Mouse (Mus musculus) bone marrow macrophage, adult 2 months (primary cell): ENCODE data around the gene Vmn2r82. TPM values are rescaled to one million over a fixed set of nuclear protein-coding genes. Genes with fewer than 3 reads are reported as not detected.
"Not testable (repeated sequence)": the region's sequence is repeated elsewhere in the genome, so short reads cannot be mapped to it uniquely, and the experiment has no call there.

ENCODE experiments used
- H3K27ac ChIP-seq: 2 replicates; pipeline ENCODE4 v1.5.1; 2012; ENCODE audit warnings: low read depth, low read length; ENCODE audit not compliant: insufficient read depth
- H3K4me1 ChIP-seq: 2 replicates; pipeline ENCODE4 v1.6.1; 2012; ENCODE audit warnings: low read length; ENCODE audit not compliant: control insufficient read depth, insufficient read depth
- H3K4me3 ChIP-seq: 2 replicates; pipeline ENCODE4 v1.5.1; 2012; ENCODE audit warnings: mild to moderate bottlenecking, low read length, moderate library complexity; ENCODE audit not compliant: insufficient read depth
- CTCF ChIP-seq: IDR thresholded peaks from 2 replicates; pipeline ENCODE4 v1.5.1; 2012; ENCODE audit warnings: low read depth, mild to moderate bottlenecking, low read length, moderate library complexity
- POLR2A ChIP-seq: IDR thresholded peaks from 2 replicates; pipeline ENCODE4 v1.6.1; 2012; ENCODE audit warnings: mild to moderate bottlenecking, low read depth, low read length, borderline replicate concordance
- polyA plus RNA-seq: library from polyadenylated mRNA; stranded (reverse); fragments of >200 nt; gene quantifications from 2 replicates; pipeline ENCODE4 v1.2.4, GENCODE M21; 2012; ENCODE audit not compliant: missing spikeins, insufficient read depth, insufficient read length

Vmn2r82 gene
- not detected in 2 replicates for polyA plus RNA-seq

GRCm38 (mm10) chr10:79356220-79356619 is at the start of gene Vmn2r82:
Gene Vmn2r82 (plus strand): TSS chr10:79356520.
- H3K4me1 ChIP-seq, H3K4me3 ChIP-seq, H3K27ac ChIP-seq: not testable (repeated sequence)

GRCm38 (mm10) chr10:79322033-79322736 is 34.1 kb upstream of the Vmn2r82 start:
- not testable (repeated sequence) for H3K4me3 ChIP-seq

GRCm38 (mm10) chr10:79322737-79323086 is 33.6 kb upstream of the Vmn2r82 start:
- Histone ChIP-seq H3K4me1 (no peaks in the 10 kb centered on the region), H3K4me3 (no peak overlapping the region), H3K27ac (no peak overlapping the region)
- no peak for TF ChIP-seq CTCF
- TF ChIP-seq POLR2A: no peak

More at GRCm38 (mm10) chr10:79322033-79322736, 34.1 kb upstream of the Vmn2r82 start:
- not testable (repeated sequence) for H3K27ac ChIP-seq, H3K4me1 ChIP-seq

- not testable (repeated sequence) for H3K4me1 ChIP-seq, H3K27ac ChIP-seq, H3K4me3 ChIP-seq
Measured at GRCm38 (mm10) chr10:79399946-79400700, 43.8 kb downstream of the Vmn2r82 start.

- H3K27ac ChIP-seq: peak overlapping the region; percentile 15; the same call in 1 of the 2 replicates
- no peaks in the 10 kb centered on the region for H3K4me1 ChIP-seq
- TF ChIP-seq POLR2A: no peak
- TF ChIP-seq CTCF: no peak
- H3K4me3 ChIP-seq: peak overlapping the region; percentile 30; the same call in 1 of the 2 replicates
Measured at GRCm38 (mm10) chr10:79417142-79417771, 60.9 kb downstream of the Vmn2r82 start.

GRCm38 (mm10) chr10:79417772-79418170 is 61.5 kb downstream of the Vmn2r82 start:
- not testable (repeated sequence) for H3K4me1 ChIP-seq, H3K4me3 ChIP-seq, H3K27ac ChIP-seq

- not testable (repeated sequence) for H3K27ac ChIP-seq, H3K4me1 ChIP-seq, H3K4me3 ChIP-seq
Measured at GRCm38 (mm10) chr10:79435141-79435820, 79.0 kb downstream of the Vmn2r82 start.

Other genes starting within 250 kb of the Vmn2r82 start
- not detected in 2 replicates for gene Vmn2r80, start 207.8 kb upstream of the Vmn2r82 start, polyA plus RNA-seq
- gene Vmn2r81, start 108.8 kb upstream of the Vmn2r82 start, polyA plus RNA-seq: not detected in 2 replicates
- gene Vmn2r83, start 112.2 kb downstream of the Vmn2r82 start, polyA plus RNA-seq: not detected in 2 replicates
- gene Plpp2, start 177.3 kb downstream of the Vmn2r82 start, polyA plus RNA-seq: 16.9 and 21.1 TPM in 2 replicates
- gene Mier2, start 198.7 kb downstream of the Vmn2r82 start, polyA plus RNA-seq: 32.1 and 35.1 TPM in 2 replicates
- not detected in 2 replicates for gene Theg, start 230.8 kb downstream of the Vmn2r82 start, polyA plus RNA-seq